Mouse (Mus musculus) liver, adult 2 months (tissue): ENCODE data around the gene Tnc.

ENCODE experiments used
- CTCF ChIP-seq: fragments of 200-500 bp; IDR thresholded peaks from 2 replicates; pipeline ENCODE4 v1.5.1; 2011; ENCODE audit warnings: low read depth, low read length, control low read depth
- POLR2A ChIP-seq: fragments of 200-500 bp; IDR thresholded peaks from 2 replicates; pipeline ENCODE4 v1.6.1; 2011; ENCODE audit warnings: low read length, control low read depth; ENCODE audit not compliant: insufficient read depth; ENCODE audit errors: extremely low read depth

- no peak for TF ChIP-seq CTCF
- TF ChIP-seq POLR2A, result no peak
Measured at GRCm38 (mm10) chr4:64020151-64020550, 26.7 kb downstream of the Tnc start.
